In the genomic region with DNA sequence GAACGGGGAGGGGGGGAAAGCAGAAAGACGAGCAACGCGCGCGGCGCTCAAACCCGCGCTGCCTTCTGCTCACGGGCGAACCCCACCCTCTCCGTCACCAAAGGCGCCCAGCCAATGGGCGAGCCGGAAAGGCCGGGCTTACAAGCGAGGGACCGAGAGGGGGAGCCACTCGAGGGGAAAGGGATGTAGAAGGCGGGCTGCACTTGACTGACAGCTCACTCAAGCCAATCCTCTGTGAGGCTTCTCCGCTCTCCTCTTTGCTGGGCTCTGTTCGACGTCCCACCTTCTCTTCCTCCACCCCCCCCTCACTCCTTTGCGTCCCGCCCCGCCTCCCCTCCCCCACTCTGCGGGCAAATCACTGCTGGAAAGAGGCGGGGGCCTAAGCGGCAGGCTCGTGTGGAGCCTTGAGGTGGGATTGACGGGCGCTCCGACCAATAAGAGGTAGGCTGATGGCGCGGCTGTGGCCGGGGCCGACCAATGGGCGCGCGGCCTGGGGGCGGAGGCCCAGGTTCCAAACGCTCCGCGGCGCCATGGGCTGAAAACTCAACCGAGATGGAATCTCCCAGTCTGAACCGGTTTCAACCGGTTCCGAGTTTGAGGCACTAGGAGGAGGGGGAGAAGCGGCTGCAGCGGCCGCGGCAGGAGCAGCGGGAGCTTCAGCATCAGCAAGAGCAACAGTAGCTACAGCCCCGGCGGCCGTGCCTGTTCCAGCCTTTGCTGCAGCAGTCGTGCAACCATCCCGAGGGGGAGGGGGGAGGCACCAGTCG, we compare ENCODE assay signal across 8 mouse cellular contexts. TPM values are rescaled to one million over a fixed set of nuclear protein-coding genes. Genes with fewer than 3 reads are reported as not detected.
DNase-seq lines count a peak whose midpoint lies in the region; ATAC-seq lines count a peak whose summit lies in the region.

A gene (plus strand): TSS at position 615 of the 767 bp plus-strand sequence.

- intact Hi-C loops in gastrocnemius, postnatal 14 days (cut with DNase I; ENCODE audit: low total_unique reads): no loop called here
- intact Hi-C loops in left cerebral cortex, postnatal 10 days (cut with DNase I): loop anchor here (5.0 kb wide), 3 partner anchors 103 to 248 kb away; a partner anchor contains a TSS

- DNase-seq in adrenal gland, adult (ENCODE audit: inconsistent age in 2 of 2, low spot score in 1 of 2): peak; percentile 100
- DNase-seq in embryo, embryonic 10.5 days (ENCODE audit: low spot score): peak; percentile 100
- DNase-seq in gastrocnemius, postnatal 14 days: peak; percentile 100
- peak; percentile 100 for DNase-seq in left cerebral cortex, postnatal 10 days (ENCODE audit: extremely low spot score in 1 of 2, low spot score in 2 of 2)
- peak; percentile 100 for DNase-seq in right cerebral cortex, postnatal 25 days
- DNase-seq in urinary bladder, postnatal 4 days (ENCODE audit: low spot score in 2 of 2): peak; percentile 100

- peak; percentile 80 for ATAC-seq in inflammation-experienced regulatory T-cells, adult 6 months
- peak; percentile 83 for ATAC-seq in megakaryocyte-erythroid progenitor cell, adult 5-6 weeks (replicated peaks; ENCODE audit: low FRiP score, low TSS enrichment, poor library complexity, severe bottlenecking)

RNA-seq across cellular contexts. Expression of the gene that starts here (rescaled TPM):
- 10 to 100 TPM; 24.7 to 34.2 TPM for total RNA-seq in gastrocnemius, postnatal 14 days (2021)
- polyA plus RNA-seq in inflammation-experienced regulatory T-cells, adult 6 months (2017; shearing (Covaris generic)): 10 to 100 TPM; 38.4 to 67.4 (median 52.2) TPM
- total RNA-seq in left cerebral cortex, postnatal 10 days (2021): 10 to 100 TPM; 79.3 to 82.3 TPM
- total RNA-seq in megakaryocyte-erythroid progenitor cell, adult 5-6 weeks (2014; fragmentation: Nextera tagmentation): 106 and 142 TPM in 2 replicates
- 322 and 338 TPM in 2 replicates for total RNA-seq in megakaryocyte-erythroid progenitor cell, adult 5-6 weeks (2017)

Comparison
In these comparisons a context has a peak if more than half of its experiments do, and no peak if none do; other contexts are left out.
1. Peak in every context shown above with its lines: DNase-seq and ATAC-seq.